Mouse (Mus musculus) thymus, postnatal 10 days (tissue): Measurements from ENCODE around the gene Rfx8.
"Not testable (repeated sequence)": the region's sequence is repeated elsewhere in the genome, so short reads cannot be mapped to it uniquely, and the experiment has no call there.

Source experiments
- DNase-seq, 2 experiments: peaks; one replicate each; pipeline ENCODE4 v3.0.0; 2021; ENCODE audit warnings: low spot score in 2 of 2

The Rfx8 gene

DNA sequence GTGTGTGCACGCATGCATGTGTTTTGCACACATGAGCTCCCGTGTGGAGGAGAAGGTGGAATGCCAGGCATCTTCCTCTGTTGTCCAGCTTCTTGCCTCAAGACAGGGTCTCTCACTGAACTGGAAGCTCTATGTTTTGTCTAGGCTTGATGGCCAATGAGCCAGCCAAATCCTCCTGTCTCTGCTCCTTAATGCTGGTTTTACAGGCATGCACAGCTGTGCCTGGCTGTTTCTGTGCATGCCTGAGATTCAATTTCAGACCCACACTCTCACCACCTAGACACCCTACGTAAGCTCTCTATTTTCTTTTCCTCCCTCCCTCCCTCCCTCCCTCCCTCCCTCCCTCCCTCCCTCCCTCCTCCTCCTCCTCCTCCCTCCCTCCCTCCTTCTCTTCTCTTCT lies 28.8 kb downstream of the Rfx8 start:
- DNase-seq: no peak

DNA sequence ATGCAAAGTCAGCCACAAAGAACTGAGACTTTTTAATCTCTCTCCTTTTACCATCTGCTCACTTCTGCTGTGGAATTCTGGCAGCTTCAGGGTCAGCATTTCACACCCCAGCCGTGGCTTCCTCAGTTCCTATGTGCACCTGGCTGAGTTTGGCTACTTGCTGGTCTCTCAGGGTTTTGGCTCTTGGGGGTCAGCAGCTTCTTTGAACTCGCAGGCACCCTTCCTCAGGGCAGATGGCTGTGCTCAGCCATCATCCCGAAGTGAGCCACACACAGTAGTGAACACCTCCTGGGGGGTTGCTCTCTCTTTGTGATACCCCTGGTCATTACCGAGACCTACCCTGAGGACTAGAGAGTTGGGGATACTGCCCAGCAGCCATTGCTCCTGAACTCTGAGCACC lies 29.7 kb downstream of the Rfx8 start:
- no peak for DNase-seq

DNA sequence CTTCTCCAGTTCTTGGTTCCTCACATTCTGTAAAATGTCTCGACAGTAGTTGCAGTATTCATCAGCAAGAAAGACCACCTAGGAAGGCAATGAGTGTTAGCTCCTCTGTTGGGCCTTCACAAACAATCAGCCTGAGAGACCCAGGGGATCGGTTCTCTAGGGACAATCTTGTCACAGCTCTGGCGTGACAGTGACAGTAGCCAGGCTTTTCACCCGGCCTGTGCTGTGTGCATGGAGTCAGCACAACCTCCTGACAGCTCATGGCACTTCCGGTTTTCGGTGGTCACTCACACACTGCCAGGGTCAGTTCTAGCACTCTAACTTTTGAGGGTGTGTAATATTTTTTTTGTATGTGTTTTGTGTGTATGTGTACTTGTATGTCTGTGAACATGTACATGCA lies 32.2 kb downstream of the Rfx8 start:
- DNase-seq: no peak

DNA sequence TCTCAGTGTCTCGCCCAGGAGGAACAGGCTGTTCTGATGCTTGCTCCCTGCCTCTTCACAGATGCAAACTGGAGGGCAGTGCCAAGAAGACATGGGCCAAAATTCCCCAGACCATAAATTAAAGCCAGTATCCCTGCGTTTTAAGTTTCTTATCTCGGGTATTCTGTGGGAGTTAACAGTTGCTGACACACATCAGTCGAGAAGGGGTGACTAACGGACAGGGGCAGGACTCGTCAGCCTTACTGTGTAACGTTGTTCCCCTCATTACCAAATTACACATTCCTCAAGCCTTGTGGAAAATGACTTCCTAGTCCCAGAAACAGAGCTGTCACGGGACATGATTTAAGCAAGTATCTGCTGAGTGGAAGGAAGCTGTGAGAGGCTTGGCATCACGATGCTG lies 33.5 kb downstream of the Rfx8 start:
- no peak for DNase-seq

GRCm38 (mm10) chr1:39685841-39686240 lies 35.0 kb downstream of the Rfx8 start:
- peak; percentile 69 to 79 for DNase-seq

DNA sequence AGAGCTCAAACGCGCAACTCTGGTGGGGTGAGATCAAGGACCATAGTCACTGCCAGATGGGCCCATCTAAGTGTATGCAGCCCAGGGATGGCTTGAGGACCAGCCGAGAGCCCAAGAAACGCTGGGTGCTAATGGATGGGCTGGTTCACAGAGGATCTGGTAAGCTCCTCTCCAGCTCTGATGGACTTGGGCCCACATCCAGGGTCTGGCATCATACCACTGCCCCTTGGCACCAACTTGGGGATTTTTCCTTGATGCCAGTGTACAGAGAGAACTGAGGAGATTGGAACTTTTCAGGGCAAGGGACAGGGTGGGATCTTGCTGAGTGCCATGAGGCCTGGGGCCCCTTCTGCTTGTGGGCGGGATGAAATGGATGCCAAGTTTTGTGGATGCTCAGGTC lies 39.2 kb downstream of the Rfx8 start:
- DNase-seq: no peak

- DNase-seq: peak in 1 of 2 experiments; percentile 16
Measured at GRCm38 (mm10) chr1:39680546-39680945, 40.3 kb downstream of the Rfx8 start.

DNA sequence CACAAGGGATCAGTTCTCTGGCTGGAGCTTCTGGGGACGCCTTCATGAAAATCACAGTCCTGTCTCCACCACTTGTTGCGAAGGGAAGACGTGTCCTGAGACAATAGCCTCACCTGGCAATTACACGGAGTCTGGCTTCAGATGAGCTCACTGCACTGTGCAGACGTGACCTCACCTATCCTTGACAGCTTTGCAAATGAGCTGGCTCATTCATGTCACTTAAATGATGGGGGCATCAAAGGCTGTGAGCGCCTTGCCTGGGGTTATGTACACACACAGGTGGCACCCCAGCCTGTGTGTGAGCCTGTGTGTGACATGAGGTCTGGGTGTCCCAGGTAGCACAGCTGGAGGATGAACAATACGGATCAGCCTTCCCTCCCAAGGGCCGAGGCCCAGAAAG lies 41.9 kb downstream of the Rfx8 start:
- DNase-seq: no peak

- no peak for DNase-seq
Measured at GRCm38 (mm10) chr1:39676221-39676876, 44.4 kb downstream of the Rfx8 start.

- no peak for DNase-seq
Measured at GRCm38 (mm10) chr1:39672362-39673105, 48.3 kb downstream of the Rfx8 start.

- no peak for DNase-seq
Measured at GRCm38 (mm10) chr1:39670211-39670935, 50.4 kb downstream of the Rfx8 start.

DNA sequence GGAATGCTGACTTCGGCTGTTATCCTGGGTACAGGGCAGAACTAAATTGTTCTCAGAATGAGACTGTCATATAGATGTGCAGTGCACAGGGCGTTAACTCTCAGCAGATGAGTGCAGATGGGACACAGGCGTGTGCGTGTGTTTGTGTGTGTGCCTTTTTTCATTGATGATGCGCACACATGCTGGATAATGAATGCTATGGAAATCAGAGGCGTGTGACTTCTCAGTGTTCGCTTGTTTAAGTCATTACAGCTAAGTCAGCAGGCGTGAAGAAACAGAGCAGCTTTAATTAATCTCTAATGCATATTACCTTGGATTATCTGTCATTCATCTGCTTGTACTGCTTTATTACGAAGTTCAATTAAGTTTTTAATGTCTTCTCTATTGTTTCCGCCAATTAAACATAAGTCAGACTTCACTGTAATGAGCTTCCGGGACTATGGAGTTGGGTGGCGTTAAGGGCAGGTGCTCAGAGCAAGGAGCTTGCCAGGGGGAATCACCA lies 54.0 kb downstream of the Rfx8 start:
- no peak for DNase-seq

GRCm38 (mm10) chr1:39664039-39664625 lies 56.7 kb downstream of the Rfx8 start:
- no peak for DNase-seq

DNA sequence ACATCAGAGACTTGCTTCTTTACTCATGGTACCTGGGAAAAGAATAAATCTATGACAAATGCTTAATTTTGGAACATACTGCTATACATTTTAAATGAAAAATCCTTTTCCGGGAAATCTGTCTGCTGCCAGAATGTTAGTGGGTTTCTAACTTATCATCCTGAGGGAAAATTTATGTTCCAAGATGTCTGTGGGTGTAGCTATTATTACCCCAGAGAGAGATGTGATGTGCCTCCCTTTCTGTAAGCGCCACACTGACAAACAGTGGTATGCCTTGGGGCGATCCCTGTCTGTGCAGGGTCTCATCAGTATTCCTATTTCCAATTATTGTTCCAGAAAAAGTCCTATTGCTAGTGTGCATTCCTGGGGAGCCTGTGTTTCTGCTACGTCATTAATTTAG lies 57.7 kb downstream of the Rfx8 start:
- no peak for DNase-seq

- no peak for DNase-seq
Measured at GRCm38 (mm10) chr1:39656976-39657529, 63.7 kb downstream of the Rfx8 start.

GRCm38 (mm10) chr1:39654901-39655300 lies 65.9 kb downstream of the Rfx8 start:
- not testable (repeated sequence) for DNase-seq

DNA sequence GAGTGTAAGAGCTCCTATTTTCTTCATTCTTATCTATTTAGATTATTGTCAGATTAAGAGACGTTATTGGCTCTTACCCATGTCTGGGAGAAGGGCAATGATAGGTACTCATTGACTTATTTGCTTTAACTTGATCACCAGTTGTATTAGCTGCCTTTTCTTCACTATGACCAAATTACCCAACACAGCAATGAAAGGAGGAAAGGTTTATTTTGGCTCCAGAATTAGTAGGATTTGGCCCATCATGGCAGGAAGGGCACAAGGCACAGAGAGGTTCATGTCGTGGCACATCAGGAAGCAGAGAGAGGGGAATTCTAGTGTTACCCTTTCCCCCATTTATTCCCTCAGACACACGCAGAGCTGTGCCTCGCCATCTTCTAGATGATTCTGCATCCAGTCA lies 67.8 kb downstream of the Rfx8 start:
- DNase-seq: no peak

DNA sequence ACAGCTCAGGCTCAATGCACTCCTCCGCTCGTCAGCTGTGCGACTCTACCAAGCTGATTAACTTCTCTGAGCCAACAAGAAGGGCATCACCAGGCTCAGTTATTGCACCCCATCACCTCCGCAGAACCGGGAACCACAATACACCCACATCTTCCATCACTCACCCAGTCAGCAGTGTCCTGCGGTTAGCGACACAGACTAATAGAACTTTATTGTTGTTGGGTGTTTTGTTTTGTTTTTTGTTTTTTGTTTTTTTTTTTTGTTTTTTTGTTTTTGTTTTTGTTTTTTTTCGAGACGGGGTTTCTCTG lies 69.6 kb downstream of the Rfx8 start, which contains the start of gene Creg2:
Gene Creg2, minus strand, starts transcription at position 234 of the 308 bp plus-strand sequence.
- no peak for DNase-seq

GRCm38 (mm10) chr1:39650435-39651240 lies 70.2 kb downstream of the Rfx8 start:
- DNase-seq: peak in 1 of 2 experiments; percentile 16

GRCm38 (mm10) chr1:39649691-39650434 lies 70.9 kb downstream of the Rfx8 start:
- no peak for DNase-seq
